Mouse (Mus musculus): ENCODE results near the gene Gpr107. TPM values are rescaled to one million over a fixed set of nuclear protein-coding genes. Genes with fewer than 3 reads are reported as not detected.

The Gpr107 gene
- polyA plus RNA-seq, 1 experiment, result 35.2 TPM

- no peak overlapping the region for H3K4me3 ChIP-seq
- peaks cover 3% of the 10 kb centered on the region for H3K36me3 ChIP-seq (ENCODE audit: control insufficient read depth, insufficient read depth)
- H3K27me3 ChIP-seq (ENCODE audit: control insufficient read depth, insufficient read depth, insufficient read length), result no peaks in the 10 kb centered on the region
- H3ac ChIP-seq (ENCODE audit: control insufficient read depth, insufficient read length), result no peak overlapping the region
- no peak for TF ChIP-seq MYOD1 (IDR thresholded peaks at IDR 0.05; ENCODE audit: control insufficient read depth in 1 of 3, insufficient read length in 2 of 3, low read depth in 2 of 3)
- TF ChIP-seq POLR2A (IDR thresholded peaks at IDR 0.05; ENCODE audit: insufficient read length, low read depth), result no peak
- TF ChIP-seq CEBPB (IDR thresholded peaks at IDR 0.05; ENCODE audit: insufficient read depth, poor library complexity, severe bottlenecking), result no peak
- TF ChIP-seq TCF3 (IDR thresholded peaks at IDR 0.05; ENCODE audit: insufficient read length, low read depth), result no peak
- TF ChIP-seq E2F4 (IDR thresholded peaks at IDR 0.05; ENCODE audit: insufficient read depth), result no peak
- no peak for TF ChIP-seq MAX (IDR thresholded peaks at IDR 0.05; ENCODE audit: low read depth)
- no peak for TF ChIP-seq REST (IDR thresholded peaks at IDR 0.05; ENCODE audit: insufficient read depth, insufficient read length)
- no peak for TF ChIP-seq SRF (IDR thresholded peaks at IDR 0.05; ENCODE audit: control insufficient read depth, insufficient read length, low read depth)
- no peak for TF ChIP-seq TCF12 (IDR thresholded peaks at IDR 0.05; ENCODE audit: insufficient read depth, poor library complexity, severe bottlenecking)
- TF ChIP-seq MYOG (IDR thresholded peaks at IDR 0.05; ENCODE audit: control insufficient read depth in 1 of 3, insufficient read depth in 1 of 3, insufficient read length in 2 of 3, low read depth in 2 of 3), result no peak
- TF ChIP-seq POLR2AphosphoS2 (IDR thresholded peaks at IDR 0.05; ENCODE audit: insufficient read length, low read depth), result no peak
- no peak for TF ChIP-seq USF1 (IDR thresholded peaks at IDR 0.05; ENCODE audit: low read depth)
- no peaks in the 10 kb centered on the region for H3K79me2 ChIP-seq (ENCODE audit: control insufficient read depth, insufficient read depth)
- H3K4me2 ChIP-seq (ENCODE audit: low read depth), result no peak overlapping the region
Observed at GRCm38 (mm10) chr2:31206882-31207281, 54.8 kb downstream of the Gpr107 start.

- Histone ChIP-seq H3ac (ENCODE audit: control insufficient read depth, insufficient read length) (no peak overlapping the region), H3K36me3 (ENCODE audit: control insufficient read depth, insufficient read depth) (peaks cover 3% of the 10 kb centered on the region), H3K79me2 (ENCODE audit: control insufficient read depth, insufficient read depth) (no peaks in the 10 kb centered on the region), H3K4me2 (ENCODE audit: low read depth) (no peak overlapping the region), H3K4me3 (no peak overlapping the region), H3K27me3 (ENCODE audit: control insufficient read depth, insufficient read depth, insufficient read length) (no peaks in the 10 kb centered on the region)
- TF ChIP-seq POLR2AphosphoS2 (IDR thresholded peaks at IDR 0.05; ENCODE audit: insufficient read length, low read depth) (no peak), REST (IDR thresholded peaks at IDR 0.05; ENCODE audit: insufficient read depth, insufficient read length) (no peak), MYOG (IDR thresholded peaks at IDR 0.05; ENCODE audit: control insufficient read depth in 1 of 3, insufficient read depth in 1 of 3, insufficient read length in 2 of 3, low read depth in 2 of 3) (no peak), CEBPB (IDR thresholded peaks at IDR 0.05; ENCODE audit: insufficient read depth, poor library complexity, severe bottlenecking) (no peak), TCF3 (IDR thresholded peaks at IDR 0.05; ENCODE audit: insufficient read length, low read depth) (no peak), MAX (IDR thresholded peaks at IDR 0.05; ENCODE audit: low read depth) (no peak), MYOD1 (IDR thresholded peaks at IDR 0.05; ENCODE audit: control insufficient read depth in 1 of 3, insufficient read length in 2 of 3, low read depth in 2 of 3) (no peak), USF1 (IDR thresholded peaks at IDR 0.05; ENCODE audit: low read depth) (no peak), POLR2A (IDR thresholded peaks at IDR 0.05; ENCODE audit: insufficient read length, low read depth) (no peak), E2F4 (IDR thresholded peaks at IDR 0.05; ENCODE audit: insufficient read depth) (no peak), SRF (IDR thresholded peaks at IDR 0.05; ENCODE audit: control insufficient read depth, insufficient read length, low read depth) (no peak), TCF12 (IDR thresholded peaks at IDR 0.05; ENCODE audit: insufficient read depth, poor library complexity, severe bottlenecking) (no peak)
Observed at GRCm38 (mm10) chr2:31208544-31209142, 56.5 kb downstream of the Gpr107 start.

- TF ChIP-seq SRF (IDR thresholded peaks at IDR 0.05; ENCODE audit: control insufficient read depth, insufficient read length, low read depth) (no peak), POLR2A (IDR thresholded peaks at IDR 0.05; ENCODE audit: insufficient read length, low read depth) (no peak), REST (IDR thresholded peaks at IDR 0.05; ENCODE audit: insufficient read depth, insufficient read length) (no peak), TCF3 (IDR thresholded peaks at IDR 0.05; ENCODE audit: insufficient read length, low read depth) (no peak), E2F4 (IDR thresholded peaks at IDR 0.05; ENCODE audit: insufficient read depth) (no peak), USF1 (IDR thresholded peaks at IDR 0.05; ENCODE audit: low read depth) (no peak), TCF12 (IDR thresholded peaks at IDR 0.05; ENCODE audit: insufficient read depth, poor library complexity, severe bottlenecking) (no peak), CEBPB (IDR thresholded peaks at IDR 0.05; ENCODE audit: insufficient read depth, poor library complexity, severe bottlenecking) (no peak), POLR2AphosphoS2 (IDR thresholded peaks at IDR 0.05; ENCODE audit: insufficient read length, low read depth) (no peak), MYOD1 (IDR thresholded peaks at IDR 0.05; ENCODE audit: control insufficient read depth in 1 of 3, insufficient read length in 2 of 3, low read depth in 2 of 3) (no peak), MAX (IDR thresholded peaks at IDR 0.05; ENCODE audit: low read depth) (no peak), MYOG (IDR thresholded peaks at IDR 0.05; ENCODE audit: control insufficient read depth in 1 of 3, insufficient read depth in 1 of 3, insufficient read length in 2 of 3, low read depth in 2 of 3) (no peak)
- H3K27me3 ChIP-seq (ENCODE audit: control insufficient read depth, insufficient read depth, insufficient read length), result no peaks in the 10 kb centered on the region
- peaks cover 3% of the 10 kb centered on the region for H3K36me3 ChIP-seq (ENCODE audit: control insufficient read depth, insufficient read depth)
Observed at GRCm38 (mm10) chr2:31209525-31209924, 57.4 kb downstream of the Gpr107 start.

GRCm38 (mm10) chr2:31210144-31210847, 58.2 kb downstream of the Gpr107 start:
- Histone ChIP-seq H3K4me3 (no peak overlapping the region), H3K4me2 (ENCODE audit: low read depth) (no peak overlapping the region), H3K36me3 (ENCODE audit: control insufficient read depth, insufficient read depth) (peaks cover 3% of the 10 kb centered on the region), H3K79me2 (ENCODE audit: control insufficient read depth, insufficient read depth) (no peaks in the 10 kb centered on the region), H3K27me3 (ENCODE audit: control insufficient read depth, insufficient read depth, insufficient read length) (no peaks in the 10 kb centered on the region), H3ac (ENCODE audit: control insufficient read depth, insufficient read length) (no peak overlapping the region)
- TF ChIP-seq E2F4 (IDR thresholded peaks at IDR 0.05; ENCODE audit: insufficient read depth) (no peak), REST (IDR thresholded peaks at IDR 0.05; ENCODE audit: insufficient read depth, insufficient read length) (no peak), USF1 (IDR thresholded peaks at IDR 0.05; ENCODE audit: low read depth) (no peak), MAX (IDR thresholded peaks at IDR 0.05; ENCODE audit: low read depth) (no peak), TCF3 (IDR thresholded peaks at IDR 0.05; ENCODE audit: insufficient read length, low read depth) (no peak), POLR2AphosphoS2 (IDR thresholded peaks at IDR 0.05; ENCODE audit: insufficient read length, low read depth) (no peak), CEBPB (IDR thresholded peaks at IDR 0.05; ENCODE audit: insufficient read depth, poor library complexity, severe bottlenecking) (no peak)

More at GRCm38 (mm10) chr2:31209525-31209924, 57.4 kb downstream of the Gpr107 start:
- no peak overlapping the region for H3ac ChIP-seq (ENCODE audit: control insufficient read depth, insufficient read length)
- H3K79me2 ChIP-seq (ENCODE audit: control insufficient read depth, insufficient read depth), result no peaks in the 10 kb centered on the region
- H3K4me3 ChIP-seq, result no peak overlapping the region
- no peak overlapping the region for H3K4me2 ChIP-seq (ENCODE audit: low read depth)

Data from myocyte (in vitro differentiated cells).